Mouse (Mus musculus) intestine, embryonic 16.5 days (tissue): Measurements from ENCODE around the gene Klhdc8b. TPM values are rescaled to one million over a fixed set of nuclear protein-coding genes. Genes with fewer than 3 reads are reported as not detected.

Experiments used
- ATAC-seq: fragments of 200-750 bp; cut with Nextera tagmentation; 2 replicates; pipeline ENCODE4 v1.8.0; 2017; ENCODE audit warnings: moderate TSS enrichment, moderate library complexity
- H3K27ac ChIP-seq: fragments of 300-500 bp; sonication (generic); 2 replicates; pipeline ENCODE4 v1.5.1; 2014; ENCODE audit warnings: mild to moderate bottlenecking, low read length
- H3K27me3 ChIP-seq: fragments of 300-500 bp; sonication (generic); replicated peaks from 2 replicates; pipeline ENCODE4 v1.6.1; 2014; ENCODE audit warnings: low read length, control low read depth, mixed read lengths; ENCODE audit not compliant: control insufficient read depth, insufficient read depth
- H3K36me3 ChIP-seq: fragments of 300-500 bp; sonication (generic); 2 replicates; pipeline ENCODE4 v1.6.1; 2014; ENCODE audit warnings: low read length, control low read depth; ENCODE audit not compliant: control insufficient read depth, insufficient read depth
- H3K4me1 ChIP-seq: fragments of 300-500 bp; sonication (generic); 2 replicates; pipeline ENCODE4 v1.6.1; 2014; ENCODE audit warnings: low read length, control low read depth, mixed read lengths; ENCODE audit not compliant: control insufficient read depth, insufficient read depth
- H3K4me2 ChIP-seq: fragments of 300-500 bp; sonication (generic); 2 replicates; pipeline ENCODE4 v1.6.1; 2014; ENCODE audit warnings: low read depth, low read length, control low read depth
- H3K4me3 ChIP-seq: fragments of 300-500 bp; sonication (generic); 2 replicates; pipeline ENCODE4 v1.5.1; 2014; ENCODE audit warnings: mild to moderate bottlenecking, low read length
- H3K9ac ChIP-seq: fragments of 300-500 bp; sonication (generic); 2 replicates; pipeline ENCODE4 v1.6.1; 2014; ENCODE audit warnings: low read depth, low read length
- H3K9me3 ChIP-seq: fragments of 300-500 bp; sonication (generic); 2 replicates; pipeline ENCODE4 v1.6.1; 2016; ENCODE audit warnings: low read length, control low read depth; ENCODE audit not compliant: control insufficient read depth
- WGBS: fragments of 180-500 bp; shearing (Covaris S2); extraction: QIAGEN DNeasy Blood & Tissue Kit; methylation state at CpG from one replicate; pipeline ENCODE4 v1.1.7; 2014; 5-methylcytosine and 5-hydroxymethylcytosine counted together
- polyA plus RNA-seq: library from polyadenylated mRNA; unstranded; fragments of >200 nt; fragmentation: Nextera tagmentation; extraction: Ambion mirVana; gene quantifications from 2 replicates; pipeline ENCODE4 v1.2.1, GENCODE M21; 2015

Klhdc8b gene
- polyA plus RNA-seq, 1 experiment from 2014 or later, result 49.6 TPM

DNA sequence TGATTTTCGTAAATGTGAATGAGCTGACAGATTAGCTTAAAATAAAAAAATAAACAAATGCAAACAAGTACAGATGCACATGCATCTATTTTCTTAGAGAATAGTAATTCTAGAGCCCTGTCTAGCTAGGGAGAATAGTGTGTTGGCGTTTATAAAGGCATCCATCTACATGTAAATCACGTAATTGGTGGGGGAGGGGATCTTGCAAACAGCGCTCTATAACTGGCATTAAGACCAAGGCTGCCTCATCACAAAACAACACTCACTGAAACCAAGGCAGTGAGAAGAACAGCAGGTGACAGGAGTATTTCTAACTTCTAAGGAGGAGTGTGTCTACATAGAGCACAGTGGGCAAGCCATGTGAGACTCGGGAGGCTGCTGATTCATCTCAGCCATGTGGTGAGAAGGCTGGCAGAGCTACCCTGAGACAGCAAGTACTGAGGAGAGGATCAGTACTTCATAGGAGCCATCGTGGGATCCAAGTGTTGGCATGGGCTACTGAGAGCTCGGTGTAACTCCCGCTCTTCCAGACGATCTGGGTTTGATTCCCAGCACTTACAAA, 49.9 kb downstream of the Klhdc8b start:
- Histone ChIP-seq H3K9ac (no peak overlapping the region), H3K36me3 (no peaks in the 10 kb centered on the region), H3K4me1 (no peaks in the 10 kb centered on the region), H3K27me3 (no peaks in the 10 kb centered on the region), H3K9me3 (no peaks in the 10 kb centered on the region), H3K4me3 (no peak overlapping the region), H3K4me2 (no peak overlapping the region), H3K27ac (no peak overlapping the region)
- 83% methylated on average over 9 of the region's 9 CpGs for WGBS
- ATAC-seq, result no peak

GRCm38 (mm10) chr9:108409535-108409934, 51.8 kb downstream of the Klhdc8b start:
- H3K9ac ChIP-seq, result no peak overlapping the region
- 89% methylated on average over 4 of the region's 4 CpGs for WGBS
- H3K36me3 ChIP-seq, result no peaks in the 10 kb centered on the region
- no peak overlapping the region for H3K4me3 ChIP-seq
- no peak overlapping the region for H3K4me2 ChIP-seq
- no peaks in the 10 kb centered on the region for H3K9me3 ChIP-seq
- no peak overlapping the region for H3K27ac ChIP-seq
- H3K4me1 ChIP-seq, result no peaks in the 10 kb centered on the region
- H3K27me3 ChIP-seq, result no peaks in the 10 kb centered on the region
- ATAC-seq, result no peak

GRCm38 (mm10) chr9:108404451-108404850, 56.9 kb downstream of the Klhdc8b start:
- H3K27me3 ChIP-seq, result no peaks in the 10 kb centered on the region
- H3K4me3 ChIP-seq, result no peak overlapping the region
- WGBS, result 74% methylated on average over 8 of the region's 8 CpGs
- no peak; the same call in 1 of the 2 replicates for ATAC-seq
- H3K4me2 ChIP-seq, result no peak overlapping the region
- H3K9ac ChIP-seq, result no peak overlapping the region
- H3K9me3 ChIP-seq, result no peaks in the 10 kb centered on the region
- no peaks in the 10 kb centered on the region for H3K36me3 ChIP-seq
- H3K27ac ChIP-seq, result no peak overlapping the region
- no peaks in the 10 kb centered on the region; the same call in 1 of the 2 replicates for H3K4me1 ChIP-seq

DNA sequence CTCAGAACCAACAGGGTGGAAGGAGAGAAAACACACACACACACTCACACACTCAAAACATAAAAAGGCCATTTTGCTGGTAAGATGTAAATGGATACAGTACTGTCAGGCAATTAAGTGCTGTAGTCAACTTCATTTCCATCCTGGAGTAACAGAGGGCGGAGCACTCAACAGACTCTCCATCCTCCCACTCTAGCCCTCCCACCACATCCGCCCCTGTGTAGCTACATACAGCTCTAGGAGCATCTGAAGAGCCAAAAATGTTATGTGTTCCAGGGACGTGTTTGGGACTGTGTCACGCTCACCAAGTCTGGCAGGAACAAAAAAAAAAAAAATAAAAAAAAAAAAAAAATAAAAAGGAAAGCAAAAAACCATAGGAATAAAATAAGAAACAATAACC, 58.3 kb downstream of the Klhdc8b start:
- no peaks in the 10 kb centered on the region for H3K36me3 ChIP-seq
- H3K9ac ChIP-seq, result no peak overlapping the region
- H3K27me3 ChIP-seq, result no peaks in the 10 kb centered on the region
- peak overlapping the region; percentile 29 for H3K27ac ChIP-seq
- 76% methylated on average over 4 of the region's 4 CpGs for WGBS
- no peaks in the 10 kb centered on the region for H3K9me3 ChIP-seq
- H3K4me3 ChIP-seq, result no peak overlapping the region
- no peak for ATAC-seq
- no peak overlapping the region for H3K4me2 ChIP-seq
- no peaks in the 10 kb centered on the region; the same call in 1 of the 2 replicates for H3K4me1 ChIP-seq

- Histone ChIP-seq H3K27me3 (no peaks in the 10 kb centered on the region), H3K27ac (peak overlapping the region; percentile 75), H3K9me3 (no peaks in the 10 kb centered on the region), H3K4me2 (no peak overlapping the region), H3K36me3 (no peaks in the 10 kb centered on the region), H3K9ac (no peak overlapping the region), H3K4me3 (no peak overlapping the region), H3K4me1 (no peaks in the 10 kb centered on the region; the same call in 1 of the 2 replicates)
- no peak for ATAC-seq
- WGBS, result 60% methylated on average over 7 of the region's 7 CpGs
Observed at GRCm38 (mm10) chr9:108401186-108401960, 60.0 kb downstream of the Klhdc8b start.

DNA sequence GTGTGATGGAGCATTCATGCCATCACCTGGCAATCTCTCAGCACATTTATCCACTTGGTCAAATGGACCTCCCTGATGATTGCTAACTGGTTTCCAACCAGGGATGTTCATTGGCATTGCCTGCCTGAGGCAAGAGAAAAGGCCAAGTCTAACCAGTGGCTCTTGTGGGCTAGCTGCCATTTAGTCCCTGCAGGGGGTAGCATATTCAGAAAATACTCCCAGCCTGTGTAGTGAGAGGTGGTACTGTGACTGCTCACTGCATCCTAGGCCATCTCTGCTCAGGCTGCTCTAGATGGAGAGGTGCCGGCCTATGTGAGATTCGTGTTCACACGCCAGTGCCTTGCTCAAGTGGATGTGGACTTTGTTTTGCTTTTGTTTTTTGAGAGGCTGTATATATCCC, 63.1 kb downstream of the Klhdc8b start:
- Histone ChIP-seq H3K9ac (no peak overlapping the region), H3K27ac (no peak overlapping the region), H3K9me3 (no peaks in the 10 kb centered on the region), H3K4me2 (no peak overlapping the region), H3K36me3 (0 out of 2 replicates have a peak, but pooled peaks cover under 1% of the 10 kb centered on the region), H3K4me3 (no peak overlapping the region), H3K27me3 (no peaks in the 10 kb centered on the region), H3K4me1 (no peaks in the 10 kb centered on the region; the same call in 1 of the 2 replicates)
- 93% methylated on average over 3 of the region's 3 CpGs for WGBS
- ATAC-seq, result no peak

Other genes starting within 250 kb of the Klhdc8b start
- gene Dag1, start 197.6 kb downstream of the Klhdc8b start, polyA plus RNA-seq, result 67.9 and 76.8 TPM in 2 replicates
- gene Nicn1, start 171.2 kb downstream of the Klhdc8b start, polyA plus RNA-seq, result 24.6 and 29.1 TPM in 2 replicates
- 15.5 TPM in 2 replicates for gene Amt, start 164.7 kb downstream of the Klhdc8b start, polyA plus RNA-seq
- gene Rhoa, start 155.5 kb downstream of the Klhdc8b start, polyA plus RNA-seq, result 425 and 427 TPM in 2 replicates
- 40.9 and 45.1 TPM in 2 replicates for gene Tcta, start 155.4 kb downstream of the Klhdc8b start, polyA plus RNA-seq
- gene Gpx1, start 122.7 kb downstream of the Klhdc8b start, polyA plus RNA-seq, result 1,298 and 1,315 TPM in 2 replicates
- gene Usp4, start 113.7 kb downstream of the Klhdc8b start, polyA plus RNA-seq, result 84.4 and 92.1 TPM in 2 replicates
- 0.49 and 0.55 TPM in 2 replicates for gene 1700102P08Rik, start 68.8 kb downstream of the Klhdc8b start, polyA plus RNA-seq
- gene Ccdc36, start 33.1 kb downstream of the Klhdc8b start, polyA plus RNA-seq, result 1.1 TPM in 2 replicates
- not detected in 2 replicates for gene BC048562, start 25.1 kb downstream of the Klhdc8b start, polyA plus RNA-seq
- 49.2 and 53.5 TPM in 2 replicates for gene Ccdc71, start 1.1 kb downstream of the Klhdc8b start, polyA plus RNA-seq
- gene Lamb2, start 18.2 kb upstream of the Klhdc8b start, polyA plus RNA-seq, result 26.6 and 33.6 TPM in 2 replicates
- gene Usp19, start 29.0 kb upstream of the Klhdc8b start, polyA plus RNA-seq, result 35.7 and 42.8 TPM in 2 replicates
- 111 and 118 TPM in 2 replicates for gene Qars, start 46.1 kb upstream of the Klhdc8b start, polyA plus RNA-seq
- 90.2 and 93.4 TPM in 2 replicates for gene Qrich1, start 55.2 kb upstream of the Klhdc8b start, polyA plus RNA-seq
- 149 and 173 TPM in 2 replicates for gene Impdh2, start 98.7 kb upstream of the Klhdc8b start, polyA plus RNA-seq
- gene Ndufaf3, start 105.9 kb upstream of the Klhdc8b start, polyA plus RNA-seq, result 41.1 and 42.1 TPM in 2 replicates
- gene Dalrd3, start 108.3 kb upstream of the Klhdc8b start, polyA plus RNA-seq, result 100 and 115 TPM in 2 replicates
- 60.7 and 64.4 TPM in 2 replicates for gene Wdr6, start 117.2 kb upstream of the Klhdc8b start, polyA plus RNA-seq
- gene P4htm, start 136.1 kb upstream of the Klhdc8b start, polyA plus RNA-seq, result 4.5 and 5.0 TPM in 2 replicates
- gene Arih2, start 187.8 kb upstream of the Klhdc8b start, polyA plus RNA-seq, result 41.2 and 42.9 TPM in 2 replicates
- 111 and 117 TPM in 2 replicates for gene Slc25a20, start 200.5 kb upstream of the Klhdc8b start, polyA plus RNA-seq
- gene Prkar2a, start 227.7 kb upstream of the Klhdc8b start, polyA plus RNA-seq, result 32.8 and 36.9 TPM in 2 replicates